Mouse (Mus musculus) urinary bladder, postnatal 4 days (tissue): ENCODE measurements around the gene F930015N05Rik.

Experiments
- DNase-seq, 2 experiments: peaks; one replicate each; pipeline ENCODE4 v3.0.0; 2021 to 2022; ENCODE audit warnings: low spot score in 2 of 2

F930015N05Rik gene

DNA sequence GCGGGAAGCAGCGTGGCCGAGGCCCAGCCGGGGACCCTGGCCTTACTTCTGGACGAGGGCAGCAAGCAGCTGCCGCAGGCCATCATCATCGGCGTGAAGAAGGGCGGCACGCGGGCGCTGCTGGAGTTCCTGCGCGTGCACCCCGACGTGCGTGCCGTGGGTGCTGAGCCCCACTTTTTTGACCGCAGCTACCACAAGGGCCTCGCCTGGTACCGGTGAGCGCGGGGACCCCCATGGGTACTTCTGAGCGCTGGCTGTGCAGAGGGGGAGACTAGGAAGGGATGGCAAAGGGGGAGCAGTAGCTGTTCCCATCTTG lies at the start of gene F930015N05Rik:
F930015N05Rik (minus strand) TSS at position 242 of the 316 bp plus-strand sequence.
- no peak for DNase-seq

DNA sequence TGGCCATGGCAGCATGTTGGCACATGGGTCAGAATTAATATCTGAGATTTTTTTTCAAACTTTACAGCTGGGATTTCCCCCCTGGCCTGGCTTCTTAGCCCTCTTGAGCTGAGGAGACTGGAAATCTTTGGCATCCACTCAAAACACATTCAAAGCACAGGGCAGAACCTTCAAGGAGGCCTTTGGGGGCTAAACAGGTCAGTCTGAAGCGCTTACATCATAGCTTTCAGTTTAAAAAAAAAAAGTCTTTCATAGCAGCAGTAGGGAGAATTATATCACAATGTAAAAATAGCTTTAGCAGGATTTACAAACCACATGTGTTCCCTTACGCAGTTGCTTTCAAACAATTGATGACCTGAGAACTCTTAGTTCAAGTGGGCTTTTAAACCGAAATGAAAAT lies 45.0 kb upstream of the F930015N05Rik start:
- DNase-seq, result no peak

DNA sequence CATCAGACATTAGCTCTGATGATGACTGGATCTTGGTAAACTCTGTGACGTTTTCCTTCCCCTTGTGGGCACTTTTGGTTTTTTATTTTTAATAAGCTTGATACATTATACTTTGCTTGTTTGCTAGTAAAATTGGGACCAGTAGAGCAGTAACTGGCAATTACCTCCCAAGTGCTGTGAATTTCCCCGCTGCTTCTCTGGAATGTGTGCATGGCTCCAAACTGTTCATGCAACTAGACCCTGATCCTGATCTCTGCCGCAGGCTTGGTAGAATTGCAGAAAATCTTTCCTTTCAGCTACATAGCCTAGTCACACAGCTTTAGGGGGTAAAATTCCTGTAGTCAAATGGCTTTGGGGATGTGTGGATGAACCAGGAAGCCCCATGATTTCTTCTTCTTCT lies 37.2 kb upstream of the F930015N05Rik start:
- DNase-seq, result no peak

DNA sequence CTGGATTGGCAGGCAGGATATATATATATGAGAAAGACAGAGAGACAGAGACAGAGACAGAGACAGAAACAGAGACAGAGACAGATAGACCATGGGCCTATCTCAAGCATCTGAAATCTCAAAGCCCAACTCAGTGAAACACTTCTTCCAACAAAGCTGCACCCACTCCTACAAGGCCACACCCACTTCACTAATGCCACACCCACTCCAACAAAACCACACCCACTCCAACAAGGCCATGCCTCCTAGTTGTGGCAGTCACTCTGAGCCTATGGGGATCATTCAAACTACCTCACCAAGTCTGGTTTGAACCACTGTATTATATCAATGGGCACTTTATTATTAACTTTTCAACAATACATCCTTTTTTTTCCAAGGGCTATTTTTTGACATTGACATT lies 34.2 kb upstream of the F930015N05Rik start:
- no peak for DNase-seq

DNA sequence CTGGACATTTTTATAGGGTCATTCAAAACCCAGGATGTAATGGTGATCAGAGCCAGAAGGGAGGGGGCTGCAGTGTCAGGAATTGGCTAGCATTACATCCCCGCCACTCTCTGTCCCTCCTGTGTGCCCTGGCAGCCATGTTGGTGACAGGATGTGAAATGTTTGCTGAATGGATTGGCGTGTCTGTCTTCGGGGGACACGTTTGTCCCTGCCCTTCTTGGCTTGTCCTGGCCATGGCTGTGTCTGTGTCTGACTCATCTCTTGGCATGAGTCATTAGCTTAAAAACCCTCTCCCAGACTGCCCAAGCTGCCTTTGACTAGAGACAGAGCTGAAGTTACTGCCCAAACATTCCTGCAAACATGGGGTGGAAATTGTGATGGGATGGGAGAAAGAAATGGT lies 32.3 kb upstream of the F930015N05Rik start:
- no peak for DNase-seq

DNA sequence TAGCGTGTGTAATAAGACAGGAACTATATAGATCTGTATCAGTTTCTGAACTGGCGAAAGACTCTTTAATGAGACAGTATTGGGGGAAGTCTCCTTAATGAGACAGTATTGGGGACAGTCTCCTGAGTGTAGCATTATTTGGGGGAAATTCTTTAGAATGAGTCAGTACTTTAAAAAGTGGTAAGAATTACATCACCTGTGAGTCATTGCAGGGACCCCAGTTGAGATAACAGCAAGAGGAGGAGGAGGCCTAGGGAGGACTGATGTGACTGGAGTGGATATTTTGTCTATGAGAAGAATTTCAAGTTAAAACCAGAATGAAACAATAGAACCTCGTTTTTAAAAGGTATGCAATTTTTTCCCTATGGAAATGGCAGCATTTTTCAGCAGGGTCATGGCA lies 25.3 kb upstream of the F930015N05Rik start:
- no peak for DNase-seq

DNA sequence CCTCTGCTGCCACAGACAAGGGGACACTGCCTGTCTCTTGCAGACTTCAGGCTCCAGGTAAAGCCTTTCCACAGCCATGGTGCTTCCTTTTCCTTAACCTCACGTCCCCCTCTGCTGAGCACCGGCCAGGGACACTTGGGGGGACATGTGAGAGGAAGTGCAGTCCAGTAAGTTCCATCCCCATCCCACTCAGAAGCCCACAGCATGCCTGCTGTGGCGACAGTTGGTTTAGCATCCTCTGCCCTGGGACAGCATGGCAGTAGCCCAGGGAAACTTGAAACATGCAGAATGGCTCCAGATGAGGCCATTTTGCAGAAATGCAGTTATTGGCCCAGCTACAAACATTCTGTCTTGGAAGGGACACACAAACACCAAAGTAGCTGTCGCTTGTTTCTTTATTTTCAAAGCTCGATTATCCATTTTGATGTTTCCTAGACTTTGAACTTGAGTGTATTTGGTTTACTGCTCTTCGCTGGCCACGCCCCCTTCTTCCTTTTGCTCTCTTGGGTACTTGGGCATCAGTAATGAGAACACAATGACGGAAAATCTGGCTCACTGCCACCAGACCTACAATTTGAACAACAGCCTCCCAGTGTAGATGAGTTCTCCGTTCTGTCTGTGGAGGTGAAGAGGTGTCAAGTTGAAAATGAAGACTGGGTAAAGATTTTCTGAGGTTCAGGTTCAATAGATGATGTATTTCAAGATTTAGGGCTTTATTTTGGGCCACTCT lies 12.3 kb upstream of the F930015N05Rik start:
- DNase-seq, result no peak

DNA sequence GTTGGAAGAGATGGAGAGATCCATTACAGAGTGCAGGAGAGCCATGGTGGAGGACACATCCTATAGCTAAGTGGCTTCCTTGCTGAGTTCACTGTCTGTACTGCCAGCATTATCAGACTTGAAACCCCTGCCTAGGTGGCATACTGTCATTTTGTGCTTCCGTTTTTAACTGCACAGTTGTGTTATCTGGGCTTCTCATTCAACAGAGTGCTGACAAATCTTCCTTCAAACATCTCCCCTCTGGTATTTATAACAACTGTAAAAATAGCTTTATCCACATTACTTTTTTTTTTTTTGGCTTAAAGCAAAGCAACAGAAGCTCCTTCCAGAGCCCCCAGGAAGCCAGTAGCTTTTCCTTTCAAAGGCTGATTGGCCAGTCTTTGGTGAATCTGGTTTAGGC lies 8.8 kb upstream of the F930015N05Rik start:
- no peak for DNase-seq

DNA sequence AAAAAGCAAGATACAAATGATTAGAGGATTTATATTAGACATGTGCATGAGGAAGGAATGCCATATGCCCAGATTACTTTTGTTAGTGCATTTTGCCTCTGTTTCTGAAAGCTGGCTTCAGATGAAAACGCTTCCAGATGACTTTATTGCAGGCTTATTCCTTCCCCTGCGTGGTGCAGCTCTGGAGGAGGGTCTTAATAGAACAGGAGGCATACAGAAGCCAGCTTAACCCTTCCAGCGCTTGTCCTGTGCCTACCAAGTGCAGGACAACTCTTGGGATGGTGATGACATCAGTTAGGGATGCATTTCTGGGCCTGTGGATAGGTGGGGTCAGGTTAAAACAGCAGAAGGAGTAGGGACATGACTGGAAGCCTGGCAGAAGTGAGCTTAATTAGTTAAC lies 6.2 kb upstream of the F930015N05Rik start:
- no peak for DNase-seq

DNA sequence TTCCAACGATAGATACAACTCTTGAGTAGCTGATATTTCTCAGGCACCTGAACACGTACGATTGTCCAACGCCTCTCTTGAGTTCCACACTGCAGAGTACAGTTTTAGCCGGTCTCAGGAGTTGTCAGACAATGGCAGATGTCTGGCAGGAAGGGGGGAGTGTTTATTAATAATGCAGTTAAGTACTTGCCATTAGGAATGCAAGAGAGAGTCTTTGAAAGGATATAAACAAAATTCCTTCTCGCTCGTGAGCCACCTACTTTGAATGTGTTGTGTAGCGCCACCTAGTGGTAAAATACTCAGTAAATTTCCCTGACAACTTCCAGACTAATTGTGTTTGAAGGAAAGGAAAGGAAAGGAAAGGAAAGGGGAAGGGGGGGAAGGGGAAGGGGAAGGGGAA lies 5.7 kb upstream of the F930015N05Rik start:
- no peak for DNase-seq

DNA sequence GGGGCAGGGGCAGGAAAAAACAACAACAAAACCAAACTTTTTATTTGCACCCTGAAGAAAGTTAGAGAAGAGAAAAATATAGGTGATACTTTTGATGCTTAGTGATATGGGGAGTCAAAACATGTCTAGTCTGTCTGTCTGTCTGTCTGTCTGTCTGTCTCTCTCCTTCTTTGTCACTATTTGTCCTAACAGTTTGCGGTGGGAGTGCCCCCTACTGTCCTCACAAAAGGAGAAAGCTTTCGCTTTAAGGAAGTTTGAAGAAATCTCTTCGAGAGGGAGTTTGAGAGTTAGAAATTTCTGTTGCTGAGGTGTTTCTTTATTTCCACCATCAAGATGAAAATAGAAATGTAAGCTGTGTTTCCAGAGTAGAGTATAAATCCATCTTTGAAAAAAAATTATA lies 2.5 kb upstream of the F930015N05Rik start:
- DNase-seq, result no peak

DNA sequence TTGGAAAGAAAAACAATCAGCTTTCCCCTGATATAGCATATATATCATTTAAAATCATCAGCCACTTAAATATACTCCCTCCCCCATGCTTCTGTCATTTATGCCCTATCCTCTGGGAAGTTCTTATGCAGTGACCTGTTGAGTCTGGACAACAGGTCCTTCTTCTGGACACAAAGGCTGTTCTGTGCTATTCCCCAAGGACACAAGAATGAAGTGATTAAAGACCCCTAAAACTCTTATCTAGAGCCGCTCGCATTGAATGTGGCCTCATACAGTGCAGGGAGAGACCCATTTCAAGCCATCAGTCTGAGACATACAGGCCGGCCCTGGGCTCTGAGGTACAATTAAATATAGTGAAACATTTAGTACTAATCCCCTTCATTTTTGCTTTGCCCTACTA lies 1.3 kb upstream of the F930015N05Rik start:
- no peak for DNase-seq

DNA sequence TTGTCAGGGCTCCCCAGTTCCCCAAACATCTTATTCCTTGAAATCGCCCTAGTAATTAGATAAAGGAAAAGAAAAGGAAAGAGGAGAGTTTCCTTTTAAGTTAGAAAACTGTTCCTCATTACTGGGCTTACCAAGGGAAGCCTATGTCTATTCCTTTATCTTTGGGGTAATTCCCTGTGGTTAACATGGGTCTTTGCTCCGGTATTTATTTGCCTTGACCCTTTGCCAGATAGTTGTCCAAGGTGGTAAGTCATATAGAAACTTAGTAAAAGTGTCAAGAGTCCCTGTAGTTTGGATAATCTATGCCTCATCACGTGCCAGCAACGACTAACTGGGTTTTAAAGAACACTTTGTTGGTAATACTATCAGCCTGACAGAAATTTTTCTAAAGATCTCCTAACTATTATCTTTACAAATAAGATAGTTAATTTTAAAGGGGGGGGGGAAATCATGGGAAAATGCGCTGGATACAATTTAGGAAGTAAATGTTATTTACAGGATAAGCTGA lies 392 bp upstream of the F930015N05Rik start:
- no peak for DNase-seq

DNA sequence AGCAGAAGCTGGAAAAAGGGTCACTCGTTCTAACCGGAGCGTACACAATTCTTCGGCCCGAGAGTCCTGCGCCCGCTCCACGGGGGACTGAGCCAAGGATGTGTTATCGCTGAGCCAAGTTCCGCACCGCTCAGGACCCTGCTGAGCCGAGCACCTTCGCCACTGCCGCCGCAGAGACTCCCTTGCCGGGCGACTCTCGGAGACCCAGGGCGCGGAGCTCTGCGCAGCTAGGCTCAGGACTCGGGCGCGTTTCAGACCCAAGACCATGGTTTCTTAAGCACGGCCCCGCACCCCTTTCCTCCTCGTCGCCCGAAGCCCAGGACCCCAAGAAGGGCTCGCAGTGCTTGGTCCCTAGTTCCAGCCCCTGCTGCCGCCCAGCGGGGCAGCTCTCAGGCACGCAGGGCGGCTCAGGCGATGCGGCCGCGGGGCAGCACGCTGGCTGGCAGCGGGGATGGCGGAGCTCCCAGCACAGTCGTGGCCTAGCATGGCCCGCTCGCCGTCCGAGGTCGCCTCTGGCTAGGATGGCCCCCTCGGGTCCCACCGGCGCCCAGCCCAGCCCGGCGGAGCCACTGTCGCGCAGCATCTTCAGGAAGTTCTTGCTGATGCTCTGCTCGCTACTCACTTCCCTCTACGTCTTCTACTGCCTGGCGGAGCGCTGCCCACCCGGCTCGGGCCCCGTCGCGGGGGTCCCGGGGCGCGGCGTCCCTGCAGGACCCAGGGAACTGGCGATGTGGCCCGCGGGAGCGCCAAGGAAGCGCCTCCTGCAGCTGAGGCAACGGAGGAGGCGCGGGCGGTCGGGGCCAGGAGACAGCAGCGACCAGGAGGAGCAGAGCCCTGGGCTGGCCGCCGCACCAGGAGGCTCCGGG lies 674 bp downstream of the F930015N05Rik start:
- peak in 1 of 2 experiments; percentile 21 for DNase-seq

DNA sequence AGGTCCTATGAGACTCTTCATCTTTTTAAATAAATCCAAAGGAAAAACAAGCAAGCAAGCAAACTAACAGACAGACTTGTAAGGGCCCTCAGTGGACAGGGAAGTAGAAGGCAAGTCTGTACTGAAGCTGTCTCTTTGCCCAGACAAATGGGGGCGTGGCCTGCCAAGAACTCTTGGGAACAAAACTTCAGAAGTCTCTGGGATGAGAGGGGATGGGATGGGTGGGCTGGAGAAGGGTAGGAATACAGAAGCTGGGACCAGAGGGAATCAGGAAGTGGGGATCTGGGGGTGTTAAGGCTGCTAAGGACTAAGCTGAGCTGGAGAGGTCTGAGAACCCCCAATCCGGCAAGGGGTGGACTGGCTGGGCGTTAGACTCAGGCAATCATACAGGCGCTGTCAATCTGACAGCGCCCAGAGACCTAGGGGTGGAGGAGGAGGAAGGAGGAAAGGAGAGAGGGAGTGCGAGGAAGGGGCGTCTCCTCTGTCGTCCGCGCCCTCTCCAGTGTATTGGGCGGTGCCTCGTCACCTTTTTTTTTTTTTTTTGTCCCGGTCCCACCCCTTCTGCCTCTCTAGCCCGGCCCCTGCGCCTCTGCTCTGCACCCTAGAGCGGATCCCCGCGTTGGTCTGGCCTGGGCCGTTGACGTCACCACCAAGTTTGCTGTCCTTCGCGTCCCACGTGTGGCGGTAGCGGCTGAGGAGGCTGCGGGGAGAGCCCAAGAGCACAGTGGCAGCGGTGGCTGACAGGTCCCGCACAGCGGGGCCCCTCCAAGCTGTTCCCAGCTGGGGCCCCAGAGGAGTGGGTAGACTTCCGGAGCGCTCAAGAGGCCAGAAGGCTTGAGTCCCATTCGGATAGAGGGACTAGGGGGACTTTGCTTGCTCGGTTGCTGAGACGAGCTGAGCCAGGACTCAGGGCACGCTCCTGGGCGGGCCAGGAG lies 1.6 kb downstream of the F930015N05Rik start, which contains the start of gene Hs3st3a1:
Hs3st3a1 (plus strand) TSS at position 722 of the 935 bp plus-strand sequence.
- DNase-seq, result peak; percentile 63 to 65

DNA sequence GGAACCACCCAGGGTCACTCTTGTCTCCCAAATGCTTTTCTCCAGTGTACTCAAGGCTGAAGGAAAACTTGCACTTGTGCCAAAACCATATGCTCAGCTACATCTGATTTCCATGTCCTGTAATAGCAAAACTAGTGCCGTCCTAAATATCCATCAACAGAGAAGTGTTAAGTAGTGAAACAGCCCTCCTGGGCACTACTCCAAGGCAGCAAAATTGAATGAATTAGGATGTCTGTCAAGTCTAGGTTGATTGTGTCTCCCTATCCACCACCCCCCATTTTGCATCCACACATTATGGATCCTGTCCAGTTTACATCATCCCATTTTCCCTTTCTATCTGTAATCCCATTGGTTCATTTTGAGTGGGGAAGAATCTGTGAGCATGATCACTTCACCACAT lies 17.5 kb downstream of the F930015N05Rik start:
- DNase-seq, result no peak

DNA sequence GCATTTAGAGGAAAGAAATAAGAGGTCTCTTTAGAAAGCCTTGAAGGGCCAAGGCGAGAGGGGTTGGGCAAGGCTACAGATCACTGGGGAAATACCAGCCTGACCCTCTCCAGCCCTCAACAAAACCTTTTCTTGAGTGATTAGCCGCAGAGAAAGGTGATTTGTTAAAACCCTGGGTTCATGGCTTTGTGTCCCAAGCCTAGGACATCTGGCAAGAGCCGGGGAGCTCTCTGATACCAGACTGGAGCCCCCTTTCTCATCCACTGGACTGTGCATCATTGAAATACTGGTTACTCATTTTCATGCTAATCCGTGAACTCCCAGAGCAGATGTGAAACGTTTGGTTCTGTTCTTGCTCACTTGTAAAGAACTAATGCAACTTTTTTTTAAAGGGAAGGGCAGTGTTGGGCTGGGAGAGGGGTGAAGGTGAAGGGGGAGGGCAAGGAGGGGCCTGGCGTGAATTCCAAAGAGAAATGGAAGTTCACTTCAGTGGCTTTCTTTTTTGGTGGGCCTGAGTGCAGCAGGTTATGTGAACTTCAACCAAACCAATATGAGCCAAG lies 35.8 kb downstream of the F930015N05Rik start:
- DNase-seq, result no peak

DNA sequence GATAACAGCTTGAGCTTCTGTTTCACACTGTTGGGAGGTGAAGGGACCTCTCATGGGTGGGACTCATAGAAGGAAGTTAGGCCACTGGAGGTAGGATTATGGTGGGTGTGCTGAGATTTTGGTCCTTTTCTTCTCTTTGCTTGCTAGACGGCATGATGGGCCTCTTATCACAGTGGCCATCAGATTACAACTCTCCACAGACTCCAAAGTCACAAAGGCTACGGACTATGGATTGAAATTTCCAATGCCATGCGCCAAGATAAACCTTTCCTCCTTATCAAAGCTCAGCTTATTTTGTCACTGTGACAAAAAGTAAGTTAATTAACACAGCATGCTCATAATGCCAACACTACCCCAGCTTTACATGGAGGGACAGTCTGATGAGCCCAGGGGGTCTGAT lies 38.8 kb downstream of the F930015N05Rik start:
- DNase-seq, result no peak

DNA sequence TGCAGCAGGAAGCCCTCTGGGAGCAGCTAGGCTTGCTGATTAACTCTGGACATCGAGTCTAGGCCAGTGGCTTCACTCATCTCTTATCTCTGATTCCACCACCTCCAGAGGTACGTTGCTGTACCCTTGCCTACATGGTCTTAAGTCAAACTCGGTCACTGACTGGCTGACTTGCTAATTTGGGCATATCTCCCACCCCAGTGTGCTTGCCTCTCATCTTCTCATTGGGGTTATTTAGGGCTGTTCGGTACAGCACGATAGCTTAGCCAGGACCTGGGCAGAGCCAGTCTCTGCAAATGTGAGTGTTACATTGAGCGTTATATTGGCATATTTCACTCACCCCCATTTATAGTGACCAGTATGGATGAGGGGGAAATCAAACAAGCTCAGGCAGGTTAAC lies 39.5 kb downstream of the F930015N05Rik start:
- DNase-seq, result no peak

DNA sequence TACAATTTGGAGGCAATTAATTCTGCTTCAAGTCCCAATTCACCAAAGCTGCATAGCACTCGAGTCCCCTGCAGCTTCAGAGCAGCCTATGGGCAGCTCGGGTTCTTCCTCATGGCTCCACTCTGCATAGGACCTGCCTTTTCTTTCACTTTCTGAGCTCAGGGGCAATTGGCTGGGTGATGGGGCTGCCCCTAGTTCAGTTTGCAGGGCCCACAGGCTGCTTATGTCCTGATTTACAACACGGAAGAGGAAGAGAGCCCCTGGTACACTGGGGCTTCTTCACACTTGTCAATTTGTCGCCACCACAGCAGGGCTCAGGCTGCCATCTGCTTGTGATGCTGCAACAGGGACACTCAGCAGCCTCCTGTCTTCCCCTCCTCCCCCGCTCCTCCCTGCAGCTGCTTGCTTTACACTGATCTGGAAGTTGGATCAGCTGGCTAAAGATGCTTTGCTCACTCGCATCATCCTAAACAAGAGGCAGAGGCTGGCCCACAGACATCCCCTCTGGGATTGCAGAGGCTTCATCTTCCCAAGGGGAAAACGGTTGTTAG lies 40.0 kb downstream of the F930015N05Rik start:
- DNase-seq, result no peak

DNA sequence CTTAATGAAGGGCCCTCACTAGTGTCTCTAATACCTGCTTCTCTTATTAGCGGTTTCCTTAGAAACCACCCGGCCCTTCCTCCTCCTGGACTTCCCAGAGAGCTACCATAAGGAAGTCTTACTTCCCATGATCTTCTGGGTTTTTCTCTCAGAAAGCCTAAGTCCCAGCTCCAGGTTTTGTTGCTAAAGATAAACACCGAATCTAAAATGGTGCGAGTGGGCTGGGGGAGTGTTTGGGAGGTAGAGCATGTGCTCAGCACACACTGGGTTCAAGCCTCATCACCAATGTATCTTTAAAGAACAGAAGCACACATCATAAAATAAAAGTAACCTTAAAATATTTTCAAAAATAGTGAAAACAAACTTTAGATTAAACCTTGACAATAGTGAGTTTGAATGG lies 50.1 kb downstream of the F930015N05Rik start:
- no peak for DNase-seq
